Mouse (Mus musculus): ENCODE measurements around the gene Olfr530.

Olfr530 gene

DNA sequence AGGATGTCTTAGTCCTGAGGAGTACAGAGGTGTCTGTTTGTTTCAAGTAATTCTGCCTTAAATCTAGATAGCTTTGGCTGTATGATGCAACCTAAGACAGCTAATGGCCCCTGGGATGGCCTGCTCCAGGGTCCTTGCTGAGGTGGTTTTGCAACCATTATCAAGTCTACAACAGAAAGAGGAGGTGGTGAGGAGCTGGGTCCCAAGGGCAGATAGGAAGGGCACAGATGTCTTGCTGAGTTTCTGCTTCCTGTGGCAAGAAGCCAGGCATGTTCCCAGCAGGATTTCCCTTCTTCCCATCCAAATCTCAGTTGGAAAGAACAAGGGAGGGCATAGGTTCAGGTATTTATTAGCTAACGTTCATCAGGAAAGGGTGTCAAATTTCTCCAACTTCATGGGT is at the start of gene Olfr530:
Gene Olfr530 (minus strand): TSS at position 101 of the 400 bp plus-strand sequence.
- no peak for DNase-seq (ENCODE audit: low spot score in 2 of 2)

DNA sequence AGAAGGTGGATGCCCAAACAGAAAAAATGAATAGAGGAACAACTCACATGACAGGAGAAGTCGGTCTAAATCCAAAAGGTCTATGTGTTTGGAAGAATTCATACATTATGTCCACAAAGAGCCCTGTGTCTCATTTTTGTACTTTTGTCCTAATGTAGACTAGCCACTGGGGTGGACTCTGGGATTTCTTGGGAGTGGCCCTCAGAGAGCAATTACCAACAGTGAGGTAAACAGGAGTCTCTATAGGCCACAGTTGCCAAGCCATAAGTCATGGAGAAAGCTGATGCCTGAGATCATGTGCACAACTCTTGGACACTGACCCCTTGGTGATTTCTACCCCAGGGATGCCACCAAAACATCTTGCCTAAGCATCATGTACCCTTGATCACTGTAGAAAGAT is 45.4 kb upstream of the Olfr530 start, which contains the start of gene Olfr532:
Gene Olfr532 (minus strand): TSS at position 101 of the 400 bp plus-strand sequence.
- DNase-seq (ENCODE audit: low spot score in 2 of 2), result no peak

GRCm38 (mm10) chr7:140402818-140403217 is 26.7 kb upstream of the Olfr530 start, which contains the start of gene Olfr531:
Gene Olfr531, minus strand, starts transcription at chr7:140402918.
- DNase-seq (ENCODE audit: low spot score in 2 of 2), result no peak

GRCm38 (mm10) chr7:140376911-140377310 is 780 bp upstream of the Olfr530 start:
- no peak for DNase-seq (ENCODE audit: low spot score in 2 of 2)

GRCm38 (mm10) chr7:140374300-140374699 is 1.8 kb downstream of the Olfr530 start:
- no peak for DNase-seq (ENCODE audit: low spot score in 2 of 2)

DNA sequence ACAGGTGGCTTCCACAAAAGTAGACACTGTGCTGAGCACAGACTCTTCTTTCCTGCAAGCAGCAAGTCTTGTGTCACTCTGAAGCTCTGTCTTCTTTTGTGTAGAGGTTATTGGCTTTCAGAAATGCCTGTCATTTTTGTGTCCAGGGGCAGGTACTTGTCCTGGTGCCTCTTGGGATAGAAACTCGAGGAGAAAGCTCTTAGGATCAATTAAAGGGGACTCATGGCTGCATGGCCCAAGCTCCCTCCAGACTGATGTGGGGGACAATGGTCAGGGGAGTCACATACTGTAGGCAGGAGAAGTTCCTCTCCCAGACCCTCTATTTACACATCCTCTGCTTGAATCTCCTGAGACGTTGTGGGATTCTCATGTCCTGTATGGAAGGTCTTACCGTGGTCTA is 14.6 kb downstream of the Olfr530 start, which contains the start of gene Olfr60:
Gene Olfr60 (minus strand): TSS at position 101 of the 400 bp plus-strand sequence.
- DNase-seq (ENCODE audit: low spot score in 2 of 2), result no peak

- DNase-seq (ENCODE audit: low spot score in 2 of 2), result no peak
These were observed 42.4 kb downstream of the Olfr530 start, which contains the start of gene Olfr527 for GRCm38 (mm10) chr7:140333717-140334116. Gene Olfr527, plus strand, starts transcription at chr7:140334017.

DNA sequence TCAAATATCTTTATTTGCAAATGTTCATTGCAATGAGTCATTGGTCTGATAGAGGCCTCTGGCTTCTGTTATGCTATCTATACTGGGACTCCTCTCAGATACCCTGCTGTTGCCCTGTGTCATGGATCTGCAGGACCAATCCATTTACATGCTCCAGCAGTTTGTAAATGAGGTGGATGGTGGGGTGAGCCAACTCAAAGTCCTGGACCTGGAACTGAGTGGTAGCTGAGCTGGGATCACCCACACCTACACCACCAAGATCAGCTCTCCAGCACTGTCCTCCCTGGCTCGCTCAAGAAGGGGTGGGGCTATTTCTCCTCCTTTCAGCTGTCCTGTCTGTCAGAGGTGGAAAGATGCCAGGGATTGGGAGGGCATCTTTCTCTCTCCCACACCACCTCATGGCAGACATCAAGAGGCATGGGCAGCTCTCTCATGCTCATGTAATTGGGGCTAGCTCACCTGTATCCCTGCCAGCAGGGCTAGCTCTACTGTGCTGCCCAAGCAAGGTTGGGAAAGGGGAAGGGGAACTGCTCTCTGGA is 46.3 kb downstream of the Olfr530 start:
- DNase-seq (ENCODE audit: low spot score in 2 of 2), result no peak

Measured in heart, adult 9 months (tissue).